Mouse (Mus musculus): ENCODE data around the gene Cldn2. TPM values are rescaled to one million over a fixed set of nuclear protein-coding genes. Genes with fewer than 3 reads are reported as not detected.

Gene Cldn2
- polyA plus RNA-seq, 1 experiment from 2014 or later, result 0.27 TPM

- H3K36me3 ChIP-seq, result no peaks in the 10 kb centered on the region
- H3K4me1 ChIP-seq, result no peaks in the 10 kb centered on the region
- no peaks in the 10 kb centered on the region for H3K9me3 ChIP-seq (replicated peaks)
- 0 out of 2 replicates have a peak, but pooled peaks cover 2% of the 10 kb centered on the region for H3K27me3 ChIP-seq (replicated peaks)
- WGBS, result 88% methylated on average over 4 of the region's 4 CpGs
- H3K4me2 ChIP-seq, result no peak overlapping the region
- ATAC-seq (ENCODE audit: low FRiP score), result no peak
- H3K9ac ChIP-seq (replicated peaks), result no peak overlapping the region
- H3K27ac ChIP-seq (replicated peaks), result no peak overlapping the region
- no peak overlapping the region for H3K4me3 ChIP-seq (replicated peaks)
Observed at GRCm38 (mm10) chrX:139781563-139781962, 19.1 kb upstream of the Cldn2 start.

DNA sequence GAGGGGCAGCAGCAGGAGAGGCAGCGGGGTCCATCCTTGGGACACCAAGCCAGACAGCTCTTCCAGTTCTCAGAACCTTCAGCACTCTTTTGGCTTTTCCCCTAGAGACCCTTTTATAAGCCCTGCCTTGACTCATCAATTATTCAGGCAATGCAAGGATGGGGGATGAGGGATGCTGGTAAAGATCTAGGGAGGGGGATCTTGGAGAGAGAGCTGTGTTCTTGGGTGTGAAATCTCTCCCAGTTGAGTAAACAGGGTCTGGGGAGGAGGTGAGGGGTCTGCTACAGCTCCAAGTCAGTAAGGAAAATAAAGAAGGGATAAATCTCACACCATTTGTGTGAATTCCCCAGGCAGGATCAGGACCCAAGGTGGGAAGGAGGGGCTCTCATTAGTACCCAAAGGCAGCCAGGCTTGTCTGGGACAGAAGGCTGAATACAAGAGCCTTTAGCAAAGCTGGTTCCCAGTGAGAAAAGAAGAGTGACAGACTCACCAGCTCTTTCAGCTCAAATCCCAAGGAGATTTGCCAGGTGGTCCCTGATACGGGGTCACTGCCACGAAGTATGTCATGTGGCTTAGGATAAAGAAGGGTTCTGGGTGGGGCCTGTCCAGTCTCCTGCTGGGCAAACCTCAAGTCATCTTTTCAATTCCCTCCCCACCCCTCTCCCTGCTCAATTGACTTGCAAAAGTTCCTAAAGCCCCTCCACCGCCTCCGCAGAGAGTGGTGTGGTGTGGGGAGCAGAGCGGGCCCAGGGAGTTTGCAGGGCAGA is 18.2 kb upstream of the Cldn2 start, which contains the start of gene Ripply1:
Ripply1 (minus strand) TSS at position 76 of the 767 bp plus-strand sequence.
- Histone ChIP-seq H3K4me1 (no peaks in the 10 kb centered on the region), H3K36me3 (no peaks in the 10 kb centered on the region), H3K4me3 (replicated peaks) (no peak within 1 kb of the TSS), H3K27me3 (replicated peaks) (0 out of 2 replicates have a peak, but pooled peaks cover 2% of the 10 kb centered on the region), H3K9me3 (replicated peaks) (no peaks in the 10 kb centered on the region), H3K4me2 (no peak within 1 kb of the TSS), H3K27ac (replicated peaks) (no peak within 1 kb of the TSS), H3K9ac (replicated peaks) (no peak within 1 kb of the TSS)
- ATAC-seq (ENCODE audit: low FRiP score), result no peak
- 35% methylated on average over 6 of the region's 6 CpGs for WGBS

GRCm38 (mm10) chrX:139783045-139783422 is 17.6 kb upstream of the Cldn2 start:
- no peak overlapping the region for H3K27ac ChIP-seq (replicated peaks)
- no peak overlapping the region for H3K4me3 ChIP-seq (replicated peaks)
- no peaks in the 10 kb centered on the region for H3K36me3 ChIP-seq
- 0 out of 2 replicates have a peak, but pooled peaks cover 2% of the 10 kb centered on the region for H3K27me3 ChIP-seq (replicated peaks)
- no peaks in the 10 kb centered on the region for H3K4me1 ChIP-seq
- H3K9ac ChIP-seq (replicated peaks), result no peak overlapping the region
- WGBS, result 52% methylated on average over 3 of the region's 3 CpGs
- no peak for ATAC-seq (ENCODE audit: low FRiP score)
- no peak overlapping the region for H3K4me2 ChIP-seq
- no peaks in the 10 kb centered on the region for H3K9me3 ChIP-seq (replicated peaks)

DNA sequence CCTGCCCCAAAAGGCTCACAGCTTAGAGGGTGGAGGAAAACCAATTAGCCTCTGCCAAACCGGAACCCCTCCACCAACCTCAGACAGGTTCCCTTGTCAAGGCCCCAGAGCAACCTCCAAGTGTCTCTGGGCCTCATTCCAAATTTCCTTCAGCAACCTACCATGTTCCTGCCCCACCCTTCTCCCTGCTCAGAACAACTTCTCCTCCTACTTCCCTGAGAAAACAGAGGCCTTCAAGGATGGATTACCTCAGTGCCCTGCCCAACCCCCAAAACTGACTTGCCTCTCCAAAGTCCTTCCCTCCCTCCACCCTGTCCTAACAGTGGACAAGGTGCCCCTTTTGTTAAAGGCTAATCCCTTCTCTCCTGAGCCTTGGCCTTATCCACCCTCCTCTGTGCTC is 14.9 kb upstream of the Cldn2 start:
- no peak overlapping the region for H3K4me2 ChIP-seq
- H3K36me3 ChIP-seq, result no peaks in the 10 kb centered on the region
- no peak overlapping the region for H3K4me3 ChIP-seq (replicated peaks)
- no peaks in the 10 kb centered on the region for H3K4me1 ChIP-seq
- no peak overlapping the region for H3K27ac ChIP-seq (replicated peaks)
- H3K9ac ChIP-seq (replicated peaks), result no peak overlapping the region
- H3K9me3 ChIP-seq (replicated peaks), result no peaks in the 10 kb centered on the region
- ATAC-seq (ENCODE audit: low FRiP score), result no peak
- H3K27me3 ChIP-seq (replicated peaks), result 0 out of 2 replicates have a peak, but pooled peaks cover 2% of the 10 kb centered on the region
- 67% methylated on average over 1 of the region's 1 CpGs for WGBS

DNA sequence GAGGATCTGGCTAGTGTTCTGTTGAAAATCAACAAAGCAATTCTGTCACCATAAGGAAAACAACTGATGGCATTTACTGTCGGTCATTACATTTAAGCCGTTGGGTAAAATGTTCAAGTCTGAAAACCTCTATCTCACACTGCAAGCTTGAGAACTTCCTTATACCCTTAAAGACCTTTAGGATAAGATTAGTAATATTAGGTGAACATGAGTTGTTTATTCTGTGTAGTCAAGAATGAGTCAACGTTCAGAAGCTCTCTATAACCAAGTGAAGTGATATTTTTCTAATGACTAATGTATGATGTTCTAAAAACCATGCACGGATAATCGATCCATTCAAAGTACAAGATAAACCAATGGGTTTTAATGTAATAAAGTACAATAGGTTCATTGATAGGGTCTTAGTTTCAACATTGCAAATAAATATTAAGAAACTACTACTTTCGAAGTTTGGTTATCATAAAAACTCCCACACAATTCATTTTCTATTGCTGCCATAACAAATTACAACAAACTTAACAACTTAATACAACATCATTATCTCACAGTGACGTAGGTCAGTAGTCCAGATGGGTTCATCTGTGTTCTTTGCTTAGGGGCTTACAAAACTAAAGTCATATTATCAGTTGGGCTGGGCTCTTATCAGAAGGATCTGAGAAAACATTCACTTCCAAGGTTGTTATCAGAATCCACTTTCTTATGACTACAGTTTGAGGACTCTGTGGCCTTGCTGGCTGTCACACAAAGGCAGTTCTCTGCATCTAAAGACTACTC is 6.4 kb upstream of the Cldn2 start:
- H3K9ac ChIP-seq (replicated peaks), result no peak overlapping the region
- no peaks in the 10 kb centered on the region for H3K36me3 ChIP-seq
- H3K27me3 ChIP-seq (replicated peaks), result peaks cover 15% of the 10 kb centered on the region; the same call in 1 of the 2 replicates
- ATAC-seq (ENCODE audit: low FRiP score), result no peak
- no peaks in the 10 kb centered on the region for H3K4me1 ChIP-seq
- no peak overlapping the region for H3K4me3 ChIP-seq (replicated peaks)
- no peak overlapping the region for H3K4me2 ChIP-seq
- no peaks in the 10 kb centered on the region for H3K9me3 ChIP-seq (replicated peaks)
- H3K27ac ChIP-seq (replicated peaks), result no peak overlapping the region
- WGBS, result 86% methylated on average over 7 of the region's 7 CpGs

GRCm38 (mm10) chrX:139796037-139796436 is 4.6 kb upstream of the Cldn2 start:
- no peaks in the 10 kb centered on the region for H3K4me1 ChIP-seq
- H3K27ac ChIP-seq (replicated peaks), result no peak overlapping the region
- H3K9me3 ChIP-seq (replicated peaks), result no peaks in the 10 kb centered on the region
- no peak overlapping the region for H3K4me2 ChIP-seq
- H3K4me3 ChIP-seq (replicated peaks), result no peak overlapping the region
- H3K9ac ChIP-seq (replicated peaks), result no peak overlapping the region
- peaks cover 15% of the 10 kb centered on the region; the same call in 1 of the 2 replicates for H3K27me3 ChIP-seq (replicated peaks)
- no peaks in the 10 kb centered on the region for H3K36me3 ChIP-seq
- ATAC-seq (ENCODE audit: low FRiP score), result no peak
- 85% methylated on average over 6 of the region's 6 CpGs for WGBS

DNA sequence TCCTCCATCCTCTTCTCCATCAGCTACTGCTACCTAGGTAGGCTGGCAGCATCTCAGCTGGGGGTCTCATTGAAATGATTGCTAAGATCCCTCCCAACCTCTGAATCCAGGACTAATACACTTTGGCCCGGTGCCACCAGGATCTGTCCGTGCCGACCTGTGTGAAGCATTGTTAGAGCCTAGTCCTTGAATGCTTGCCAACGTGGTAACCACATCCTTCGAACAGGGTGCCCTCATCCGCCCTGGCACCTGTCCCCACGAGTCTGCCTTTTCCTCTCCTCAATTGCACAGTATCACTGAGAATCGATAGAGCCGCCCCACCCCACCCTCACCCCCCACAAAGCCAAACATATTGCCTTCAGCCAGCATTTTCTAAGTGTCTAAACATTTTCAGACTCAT is 2.8 kb upstream of the Cldn2 start:
- Histone ChIP-seq H3K27ac (replicated peaks) (no peak overlapping the region), H3K9me3 (replicated peaks) (no peaks in the 10 kb centered on the region), H3K4me1 (no peaks in the 10 kb centered on the region), H3K4me3 (replicated peaks) (no peak overlapping the region), H3K36me3 (no peaks in the 10 kb centered on the region), H3K9ac (replicated peaks) (no peak overlapping the region), H3K27me3 (replicated peaks) (0 out of 2 replicates have a peak, but pooled peaks cover 8% of the 10 kb centered on the region), H3K4me2 (no peak overlapping the region)
- WGBS, result 78% methylated on average over 9 of the region's 9 CpGs
- no peak for ATAC-seq (ENCODE audit: low FRiP score)

GRCm38 (mm10) chrX:139799953-139800352 is 675 bp upstream of the Cldn2 start:
- no peak for ATAC-seq (ENCODE audit: low FRiP score)
- Histone ChIP-seq H3K27me3 (replicated peaks) (0 out of 2 replicates have a peak, but pooled peaks cover 8% of the 10 kb centered on the region), H3K9me3 (replicated peaks) (no peaks in the 10 kb centered on the region), H3K4me1 (no peaks in the 10 kb centered on the region), H3K27ac (replicated peaks) (no peak overlapping the region), H3K36me3 (no peaks in the 10 kb centered on the region), H3K4me3 (replicated peaks) (no peak overlapping the region), H3K9ac (replicated peaks) (no peak overlapping the region), H3K4me2 (no peak overlapping the region)
- 90% methylated on average over 3 of the region's 3 CpGs for whole genome bisulfite sequencing

DNA sequence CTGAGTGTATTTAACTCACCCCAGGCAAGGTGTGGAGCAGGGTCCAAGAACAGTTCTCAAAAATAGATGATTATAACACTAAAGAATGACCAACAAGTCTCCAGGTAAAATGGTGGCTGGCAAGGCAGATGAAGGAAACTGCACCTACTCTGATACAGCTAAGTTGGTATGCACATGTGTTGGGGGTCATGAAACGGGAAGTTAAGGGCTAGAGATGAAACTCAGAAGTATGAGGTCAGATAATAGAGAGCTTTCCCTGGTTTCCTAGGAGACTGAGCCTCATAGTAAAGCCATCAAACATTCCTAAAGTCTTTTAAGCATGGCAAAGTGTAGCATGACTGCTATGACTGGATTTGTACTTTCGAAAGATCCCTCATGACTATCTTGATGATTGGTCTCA is 2.4 kb downstream of the Cldn2 start:
- H3K27ac ChIP-seq (replicated peaks), result no peak overlapping the region
- H3K4me2 ChIP-seq, result no peak overlapping the region
- no peak for ATAC-seq (ENCODE audit: low FRiP score)
- H3K9me3 ChIP-seq (replicated peaks), result no peaks in the 10 kb centered on the region
- H3K4me3 ChIP-seq (replicated peaks), result no peak overlapping the region
- no peaks in the 10 kb centered on the region for H3K27me3 ChIP-seq (replicated peaks)
- H3K36me3 ChIP-seq, result no peaks in the 10 kb centered on the region
- H3K4me1 ChIP-seq, result no peaks in the 10 kb centered on the region
- WGBS, result 81% methylated on average over 2 of the region's 2 CpGs
- no peak overlapping the region for H3K9ac ChIP-seq (replicated peaks)

- 93% methylated on average over 4 of the region's 4 CpGs for WGBS
Observed at GRCm38 (mm10) chrX:139805918-139806317, 5.3 kb downstream of the Cldn2 start.

GRCm38 (mm10) chrX:139807391-139807790 is 6.8 kb downstream of the Cldn2 start:
- no peak for ATAC-seq (ENCODE audit: low FRiP score)
- no peak overlapping the region for H3K27ac ChIP-seq (replicated peaks)
- H3K4me3 ChIP-seq (replicated peaks), result no peak overlapping the region
- H3K9me3 ChIP-seq (replicated peaks), result no peaks in the 10 kb centered on the region
- WGBS, result 67% methylated on average over 2 of the region's 2 CpGs
- H3K9ac ChIP-seq (replicated peaks), result no peak overlapping the region
- H3K27me3 ChIP-seq (replicated peaks), result 0 out of 2 replicates have a peak, but pooled peaks cover 10% of the 10 kb centered on the region
- no peaks in the 10 kb centered on the region for H3K36me3 ChIP-seq
- H3K4me2 ChIP-seq, result no peak overlapping the region
- no peaks in the 10 kb centered on the region for H3K4me1 ChIP-seq

More at GRCm38 (mm10) chrX:139805918-139806317, 5.3 kb downstream of the Cldn2 start:
- no peak for ATAC-seq (ENCODE audit: low FRiP score)
- Histone ChIP-seq H3K4me2 (no peak overlapping the region), H3K9me3 (replicated peaks) (no peaks in the 10 kb centered on the region), H3K36me3 (no peaks in the 10 kb centered on the region), H3K27ac (replicated peaks) (no peak overlapping the region), H3K4me3 (replicated peaks) (no peak overlapping the region), H3K27me3 (replicated peaks) (0 out of 2 replicates have a peak, but pooled peaks cover 10% of the 10 kb centered on the region), H3K4me1 (no peaks in the 10 kb centered on the region), H3K9ac (replicated peaks) (no peak overlapping the region)

Measured in neural tube, embryonic 15.5 days (tissue).